Mouse (Mus musculus): ENCODE measurements around the gene Hist3h2ba. TPM values are rescaled to one million over a fixed set of nuclear protein-coding genes. Genes with fewer than 3 reads are reported as not detected.

Gene Hist3h2ba
- polyA plus RNA-seq, 1 experiment from 2014 or later: 359 TPM

DNA sequence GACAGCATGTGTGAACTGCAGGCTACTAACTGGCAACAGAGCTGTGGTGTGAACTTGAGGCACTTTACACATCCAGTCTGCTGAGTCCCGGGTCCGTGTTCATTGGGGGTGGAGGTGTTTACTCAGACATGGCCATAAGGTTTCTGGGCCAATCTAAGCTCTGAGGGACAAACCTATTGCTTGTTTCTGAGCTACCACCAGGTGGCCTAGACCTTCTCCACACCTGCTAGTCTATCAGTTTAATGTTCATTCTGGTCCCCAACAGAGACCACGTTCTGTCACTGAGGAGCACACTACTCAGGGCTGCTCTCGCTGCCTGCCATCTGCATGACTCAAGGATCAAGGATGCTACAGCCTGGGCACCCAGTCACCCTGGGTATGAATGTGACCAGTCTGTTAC is 17.1 kb upstream of the Hist3h2ba start:
- Histone ChIP-seq H3K4me2 (ENCODE audit: low read length) (no peak overlapping the region), H3K9me3 (replicated peaks; ENCODE audit: control insufficient read depth, low read length) (no peaks in the 10 kb centered on the region), H3K27me3 (replicated peaks; ENCODE audit: control insufficient read depth, insufficient read depth, low read length) (no peaks in the 10 kb centered on the region), H3K9ac (ENCODE audit: low read length) (no peak overlapping the region), H3K36me3 (ENCODE audit: control insufficient read depth, insufficient read depth, low read length) (peaks cover 54% of the 10 kb centered on the region), H3K4me3 (ENCODE audit: low read depth, low read length) (no peak overlapping the region), H3K4me1 (ENCODE audit: control insufficient read depth, insufficient read depth, low read length) (no peaks in the 10 kb centered on the region; the same call in 1 of the 2 replicates), H3K27ac (ENCODE audit: low read depth, low read length) (no peak overlapping the region)
- 78% methylated on average over 4 of the region's 4 CpGs for WGBS
- DNase-seq (ENCODE audit: low spot score) (no peak), ATAC-seq (no peak)

DNA sequence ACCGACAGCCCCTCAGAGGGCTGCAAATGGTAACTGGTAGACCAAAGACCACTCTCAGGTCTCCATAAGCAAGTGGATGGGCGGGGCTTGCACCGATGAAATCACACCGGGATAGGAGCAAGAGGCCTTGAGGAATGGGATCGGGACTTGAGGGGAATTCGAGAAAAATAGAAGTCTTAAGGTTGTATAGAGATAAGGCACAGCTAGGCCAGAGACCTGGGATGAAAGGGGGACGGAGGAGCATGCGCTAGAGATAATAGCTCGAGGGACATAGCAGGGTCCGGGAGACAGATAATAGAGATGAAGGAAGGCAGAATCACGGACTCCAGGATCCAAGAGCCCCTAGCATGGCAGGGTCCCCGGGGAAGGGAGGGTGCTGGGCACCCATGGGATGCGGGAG is 10.8 kb upstream of the Hist3h2ba start:
- peak overlapping the region; percentile 93 for H3K27ac ChIP-seq (ENCODE audit: low read depth, low read length)
- peaks cover 9% of the 10 kb centered on the region for H3K4me1 ChIP-seq (ENCODE audit: control insufficient read depth, insufficient read depth, low read length)
- no peaks in the 10 kb centered on the region for H3K27me3 ChIP-seq (replicated peaks; ENCODE audit: control insufficient read depth, insufficient read depth, low read length)
- peak overlapping the region; percentile 85 for H3K4me2 ChIP-seq (ENCODE audit: low read length)
- ATAC-seq: no peak
- WGBS: 1% methylated on average over 11 of the region's 13 CpGs
- DNase-seq (ENCODE audit: low spot score): peak; percentile 45
- no peaks in the 10 kb centered on the region for H3K9me3 ChIP-seq (replicated peaks; ENCODE audit: control insufficient read depth, low read length)
- peaks cover 38% of the 10 kb centered on the region for H3K36me3 ChIP-seq (ENCODE audit: control insufficient read depth, insufficient read depth, low read length)
- peak overlapping the region; percentile 96 for H3K4me3 ChIP-seq (ENCODE audit: low read depth, low read length)
- H3K9ac ChIP-seq (ENCODE audit: low read length): peak overlapping the region; percentile 98

DNA sequence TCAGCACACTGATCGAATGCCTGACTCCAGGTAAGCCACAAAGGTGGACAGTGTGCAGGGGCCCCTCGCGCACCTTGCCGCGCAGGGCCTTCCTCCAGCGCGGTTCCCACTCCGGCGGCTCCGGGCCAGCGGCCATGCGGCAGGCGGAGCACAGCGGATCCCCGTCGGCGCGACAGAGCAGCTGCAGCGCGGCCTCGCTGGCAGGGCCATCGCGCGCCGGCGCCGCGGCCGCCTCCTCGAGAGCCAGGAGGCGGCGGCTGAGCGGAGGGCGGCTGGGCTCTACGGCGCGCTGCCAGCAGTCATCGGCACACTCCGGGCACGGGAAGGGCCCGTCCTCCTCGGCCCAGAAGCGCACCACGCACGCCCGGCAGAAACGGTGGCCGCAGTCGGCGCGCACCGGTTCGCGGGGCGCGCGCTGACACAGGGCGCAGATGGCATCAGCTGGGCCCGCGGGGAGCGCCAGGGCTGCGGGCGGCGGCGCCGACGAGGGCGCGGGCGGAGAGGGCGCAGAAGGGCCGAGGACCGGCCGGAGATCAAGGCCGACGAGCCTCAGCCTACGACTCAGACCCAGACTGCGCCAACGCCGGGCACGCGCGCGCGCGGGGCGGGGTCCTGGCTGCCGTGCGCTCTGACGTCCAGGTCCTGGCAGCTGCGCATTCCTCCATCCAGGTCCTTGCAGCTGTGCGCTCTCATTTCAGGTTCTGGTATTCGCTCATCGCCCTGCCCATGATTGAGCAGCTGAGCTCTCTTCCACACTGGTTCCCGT is 10.2 kb upstream of the Hist3h2ba start, which contains the start of gene Rnf187:
TSS of gene Rnf187 (minus strand) at position 595 of the 766 bp plus-strand sequence.
- H3K27me3 ChIP-seq (replicated peaks; ENCODE audit: control insufficient read depth, insufficient read depth, low read length): no peaks in the 10 kb centered on the region
- H3K4me3 ChIP-seq (ENCODE audit: low read depth, low read length): peak within 1 kb of the TSS; percentile 96
- DNase-seq (ENCODE audit: low spot score) (peak; percentile 96), ATAC-seq (peak; percentile 99)
- WGBS: under 1% methylated on average over 68 of the region's 95 CpGs
- H3K36me3 ChIP-seq (ENCODE audit: control insufficient read depth, insufficient read depth, low read length): peaks cover 32% of the 10 kb centered on the region
- H3K9ac ChIP-seq (ENCODE audit: low read length): peak within 1 kb of the TSS; percentile 98
- H3K27ac ChIP-seq (ENCODE audit: low read depth, low read length): peak within 1 kb of the TSS; percentile 93
- peak within 1 kb of the TSS; percentile 85 for H3K4me2 ChIP-seq (ENCODE audit: low read length)
- peaks cover 9% of the 10 kb centered on the region for H3K4me1 ChIP-seq (ENCODE audit: control insufficient read depth, insufficient read depth, low read length)
- no peaks in the 10 kb centered on the region for H3K9me3 ChIP-seq (replicated peaks; ENCODE audit: control insufficient read depth, low read length)

DNA sequence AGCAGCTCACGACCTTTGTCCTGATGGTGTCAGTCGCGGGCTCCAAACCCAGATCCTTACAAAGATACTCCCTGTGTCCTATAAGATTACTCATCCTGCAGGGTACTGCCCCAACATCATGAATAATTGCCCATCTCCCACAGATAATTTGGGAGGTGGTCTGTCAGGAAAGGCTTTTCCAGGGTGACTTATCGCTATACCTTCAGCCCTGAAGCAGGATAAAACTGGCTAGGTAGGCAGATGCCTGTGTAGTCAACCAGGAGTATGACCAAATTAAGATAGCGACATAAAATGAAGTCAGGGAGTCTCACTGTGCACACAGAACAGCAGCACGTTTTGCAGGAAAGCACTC is 9.7 kb upstream of the Hist3h2ba start:
- no peak for DNase-seq (ENCODE audit: low spot score)
- no peak for ATAC-seq
- H3K27me3 ChIP-seq (replicated peaks; ENCODE audit: control insufficient read depth, insufficient read depth, low read length): no peaks in the 10 kb centered on the region
- peak overlapping the region; percentile 93 for H3K27ac ChIP-seq (ENCODE audit: low read depth, low read length)
- no peaks in the 10 kb centered on the region for H3K9me3 ChIP-seq (replicated peaks; ENCODE audit: control insufficient read depth, low read length)
- peak overlapping the region; percentile 96 for H3K4me3 ChIP-seq (ENCODE audit: low read depth, low read length)
- 16% methylated on average over 6 of the region's 6 CpGs for WGBS
- H3K4me2 ChIP-seq (ENCODE audit: low read length): peak overlapping the region; percentile 85
- peaks cover 9% of the 10 kb centered on the region for H3K4me1 ChIP-seq (ENCODE audit: control insufficient read depth, insufficient read depth, low read length)
- H3K36me3 ChIP-seq (ENCODE audit: control insufficient read depth, insufficient read depth, low read length): peaks cover 26% of the 10 kb centered on the region
- H3K9ac ChIP-seq (ENCODE audit: low read length): peak overlapping the region; percentile 98

DNA sequence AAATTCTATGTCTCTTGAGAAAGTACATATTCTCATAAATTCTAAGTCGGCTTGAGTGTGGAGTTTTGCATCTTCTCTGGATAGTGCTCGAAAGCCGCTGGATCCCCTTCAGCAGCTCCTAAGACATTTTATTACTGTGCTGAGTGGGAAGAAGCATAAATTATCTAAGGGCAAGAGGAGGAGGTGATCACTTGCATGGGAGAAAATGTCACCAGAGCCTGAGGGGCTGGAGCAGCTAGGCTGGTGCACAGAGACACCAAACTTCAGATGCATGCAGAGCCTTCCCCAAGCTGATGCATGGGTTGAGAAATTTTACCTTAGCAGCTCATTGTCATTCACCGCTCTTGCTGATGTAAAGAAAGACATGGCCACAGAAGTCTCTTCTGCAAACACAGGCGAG is 4.6 kb upstream of the Hist3h2ba start:
- H3K4me2 ChIP-seq (ENCODE audit: low read length): no peak overlapping the region
- H3K9ac ChIP-seq (ENCODE audit: low read length): no peak overlapping the region
- H3K4me1 ChIP-seq (ENCODE audit: control insufficient read depth, insufficient read depth, low read length): peaks cover 5% of the 10 kb centered on the region; the same call in 1 of the 2 replicates
- H3K9me3 ChIP-seq (replicated peaks; ENCODE audit: control insufficient read depth, low read length): no peaks in the 10 kb centered on the region
- WGBS: 74% methylated on average over 5 of the region's 5 CpGs
- no peak for ATAC-seq
- no peaks in the 10 kb centered on the region for H3K36me3 ChIP-seq (ENCODE audit: control insufficient read depth, insufficient read depth, low read length)
- DNase-seq (ENCODE audit: low spot score): no peak
- H3K4me3 ChIP-seq (ENCODE audit: low read depth, low read length): no peak overlapping the region
- H3K27ac ChIP-seq (ENCODE audit: low read depth, low read length): no peak overlapping the region
- H3K27me3 ChIP-seq (replicated peaks; ENCODE audit: control insufficient read depth, insufficient read depth, low read length): no peaks in the 10 kb centered on the region

DNA sequence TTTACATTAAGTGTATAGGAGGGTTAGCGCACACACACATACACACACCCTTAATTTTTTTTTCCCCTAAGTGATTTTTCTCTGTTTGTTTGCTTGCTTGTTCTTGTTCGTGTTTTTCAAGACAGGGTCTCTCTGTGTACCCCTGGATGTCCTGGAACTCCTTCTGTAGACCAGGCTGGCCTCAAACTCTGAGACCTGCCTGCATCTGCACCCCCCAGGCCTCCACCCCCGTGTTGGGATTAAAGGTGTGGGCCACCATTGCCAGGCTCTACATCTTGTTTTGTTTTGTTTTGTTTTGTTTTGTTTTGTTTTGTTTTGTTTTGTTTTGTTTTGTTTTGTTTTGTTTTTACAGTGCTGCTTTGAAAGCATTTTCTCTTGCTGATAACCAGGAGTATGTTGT is 1.4 kb upstream of the Hist3h2ba start:
- Histone ChIP-seq H3K4me1 (ENCODE audit: control insufficient read depth, insufficient read depth, low read length) (peaks cover 15% of the 10 kb centered on the region), H3K27ac (ENCODE audit: low read depth, low read length) (peak overlapping the region; percentile 98), H3K4me2 (ENCODE audit: low read length) (peak overlapping the region; percentile 77), H3K36me3 (ENCODE audit: control insufficient read depth, insufficient read depth, low read length) (no peaks in the 10 kb centered on the region), H3K27me3 (replicated peaks; ENCODE audit: control insufficient read depth, insufficient read depth, low read length) (no peaks in the 10 kb centered on the region), H3K4me3 (ENCODE audit: low read depth, low read length) (peak overlapping the region; percentile 61; the same call in 1 of the 2 replicates), H3K9me3 (replicated peaks; ENCODE audit: control insufficient read depth, low read length) (no peaks in the 10 kb centered on the region), H3K9ac (ENCODE audit: low read length) (peak overlapping the region; percentile 76)
- ATAC-seq (no peak), DNase-seq (ENCODE audit: low spot score) (no peak)
- WGBS: 89% methylated on average over 3 of the region's 3 CpGs

DNA sequence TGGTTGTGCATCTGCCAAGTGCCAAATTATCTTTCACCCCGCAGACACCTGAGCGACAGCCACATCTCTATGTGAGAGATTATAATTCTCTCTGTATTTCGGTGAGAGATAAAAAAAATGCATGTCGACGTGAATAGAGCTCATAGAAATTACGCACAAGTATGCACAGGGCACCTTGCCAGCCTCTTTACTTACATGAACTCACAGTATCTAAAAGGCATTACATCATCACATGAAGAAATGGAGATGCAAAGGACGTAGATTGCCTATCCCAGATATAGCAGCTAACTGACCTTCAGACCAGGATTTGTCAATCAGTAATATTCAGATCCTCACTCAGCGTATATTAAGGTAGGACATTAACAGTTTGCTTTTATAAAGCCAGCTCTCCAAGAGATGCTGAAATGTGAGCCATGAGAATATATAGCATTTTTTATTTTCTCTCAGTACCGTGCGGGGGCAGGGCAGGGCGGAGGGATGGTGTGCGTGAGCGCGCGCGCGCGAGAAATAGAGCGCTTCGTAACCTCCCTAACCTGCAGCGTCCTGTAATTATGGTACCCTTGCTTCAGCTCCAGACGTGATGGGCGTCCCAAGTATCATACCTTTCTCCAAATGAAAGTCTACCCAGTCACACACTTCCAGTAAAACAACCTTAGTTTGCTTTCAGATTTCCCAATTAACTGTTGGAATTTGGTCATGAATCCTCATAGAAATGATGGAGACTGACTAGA is 757 bp upstream of the Hist3h2ba start:
- Histone ChIP-seq H3K27ac (ENCODE audit: low read depth, low read length) (peak overlapping the region; percentile 98), H3K4me2 (ENCODE audit: low read length) (peak overlapping the region; percentile 77), H3K9ac (ENCODE audit: low read length) (peak overlapping the region; percentile 76), H3K4me1 (ENCODE audit: control insufficient read depth, insufficient read depth, low read length) (peaks cover 18% of the 10 kb centered on the region), H3K9me3 (replicated peaks; ENCODE audit: control insufficient read depth, low read length) (no peaks in the 10 kb centered on the region), H3K27me3 (replicated peaks; ENCODE audit: control insufficient read depth, insufficient read depth, low read length) (no peaks in the 10 kb centered on the region), H3K4me3 (ENCODE audit: low read depth, low read length) (peak overlapping the region; percentile 61), H3K36me3 (ENCODE audit: control insufficient read depth, insufficient read depth, low read length) (no peaks in the 10 kb centered on the region)
- ATAC-seq: peak; percentile 68
- DNase-seq (ENCODE audit: low spot score): peak; percentile 86
- WGBS: 8% methylated on average over 23 of the region's 23 CpGs

DNA sequence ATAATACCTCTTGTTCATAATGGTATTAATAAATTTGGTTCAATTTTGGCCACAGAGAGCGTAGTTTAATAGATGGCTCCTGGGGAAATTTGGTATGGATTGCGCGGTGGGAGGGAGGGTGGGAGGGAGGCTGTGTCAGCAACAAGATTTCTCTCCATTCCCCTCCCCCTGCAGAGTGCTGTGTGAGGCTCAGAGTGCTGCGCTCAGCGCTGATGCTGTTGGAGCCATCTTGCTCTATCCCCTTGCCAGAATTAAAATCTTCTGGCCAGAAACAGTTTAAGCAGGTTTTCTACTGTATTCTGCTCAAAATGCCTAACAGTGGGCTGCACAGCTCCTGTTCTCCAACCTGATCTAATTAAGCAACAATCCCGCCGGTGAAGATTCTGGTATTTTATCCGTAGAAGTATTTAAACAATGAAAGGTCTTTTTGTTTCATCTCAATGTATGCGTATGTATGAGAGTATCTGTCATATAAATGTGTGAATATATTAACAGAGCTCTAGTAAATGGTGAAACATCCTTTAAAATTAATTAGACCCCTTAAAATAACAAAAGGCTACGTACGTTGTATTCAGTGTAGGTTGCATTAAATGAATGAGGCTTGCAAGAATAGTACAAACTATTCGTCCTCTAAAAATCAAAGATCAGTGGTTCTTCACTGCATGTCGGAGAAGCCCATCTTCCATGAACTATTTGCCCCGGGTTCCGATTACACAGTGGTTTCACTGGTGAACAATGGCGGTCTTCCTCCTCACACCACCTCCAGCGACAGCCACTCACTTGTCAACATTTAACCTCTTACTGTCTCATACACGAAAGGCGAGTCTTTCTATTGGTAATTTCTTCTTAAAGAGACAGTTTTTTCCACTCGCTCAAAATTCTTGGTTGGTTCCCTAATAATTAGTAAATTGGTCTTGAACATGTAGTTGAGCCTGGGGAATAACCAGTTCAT is 1.0 kb downstream of the Hist3h2ba start:
- WGBS: 1% methylated on average over 20 of the region's 20 CpGs
- Histone ChIP-seq H3K4me3 (ENCODE audit: low read depth, low read length) (peak overlapping the region; percentile 61), H3K27me3 (replicated peaks; ENCODE audit: control insufficient read depth, insufficient read depth, low read length) (no peaks in the 10 kb centered on the region), H3K9ac (ENCODE audit: low read length) (peak overlapping the region; percentile 95), H3K27ac (ENCODE audit: low read depth, low read length) (peak overlapping the region; percentile 99), H3K36me3 (ENCODE audit: control insufficient read depth, insufficient read depth, low read length) (no peaks in the 10 kb centered on the region), H3K9me3 (replicated peaks; ENCODE audit: control insufficient read depth, low read length) (no peaks in the 10 kb centered on the region), H3K4me1 (ENCODE audit: control insufficient read depth, insufficient read depth, low read length) (peaks cover 20% of the 10 kb centered on the region), H3K4me2 (ENCODE audit: low read length) (peak overlapping the region; percentile 77)
- peak; percentile 58 for ATAC-seq
- peak; percentile 95 for DNase-seq (ENCODE audit: low spot score)

Measured in forebrain, embryonic 14.5 days (tissue).